Mouse (Mus musculus) CD4-positive, CD25-positive, alpha-beta regulatory T cell, adult 4 months (primary cell): Measurements from ENCODE around the gene Hilpda. TPM values are rescaled to one million over a fixed set of nuclear protein-coding genes. Genes with fewer than 3 reads are reported as not detected.

Source experiments
- ATAC-seq: one replicate; pipeline ENCODE4 v1.8.0; 2017
- polyA plus RNA-seq, 2 experiments: library from polyadenylated mRNA; unstranded; fragments of 100-300 nt; shearing (Covaris generic); gene quantifications; one replicate each; pipeline ENCODE4 v1.2.1; 2017

Gene Hilpda
- polyA plus RNA-seq, 2 experiments from 2014 or later, result 32.4 to 37.1 TPM

DNA sequence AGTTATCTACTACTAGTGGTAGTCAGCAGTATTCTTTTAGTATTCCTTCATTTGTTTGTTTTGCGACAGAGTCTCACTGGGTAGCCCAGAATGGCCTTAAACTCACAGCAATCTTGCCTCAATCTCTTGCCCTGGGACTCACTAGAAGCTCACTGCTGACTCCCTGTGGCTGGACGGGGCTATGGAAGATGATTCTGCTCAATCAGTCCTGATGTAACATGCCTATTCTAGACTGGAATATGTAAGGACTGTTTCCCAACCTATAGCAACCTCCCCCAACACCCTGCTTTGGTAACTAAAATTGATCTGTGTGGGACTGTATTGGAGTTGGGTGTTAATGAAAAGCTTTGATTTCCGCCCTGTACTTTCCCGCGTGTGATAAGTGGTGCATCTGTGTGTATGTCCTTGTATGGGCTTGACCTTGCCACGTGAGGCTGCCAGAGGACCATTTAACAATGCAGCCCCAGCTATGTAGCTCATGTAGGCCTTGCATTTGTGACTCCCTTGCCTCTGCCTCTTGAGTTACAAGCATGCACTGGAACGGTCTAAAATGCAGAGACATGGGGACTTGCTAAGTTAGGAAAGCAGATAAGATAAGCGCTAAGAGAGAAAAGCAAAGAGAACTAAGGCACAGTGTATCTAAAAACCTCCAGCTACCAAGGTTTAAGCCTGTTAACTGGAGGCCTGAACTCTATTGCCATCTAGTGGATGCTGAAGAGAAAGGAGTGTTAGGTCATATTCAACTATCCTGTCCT is 6.4 kb downstream of the Hilpda start:
- peak; percentile 94 for ATAC-seq

DNA sequence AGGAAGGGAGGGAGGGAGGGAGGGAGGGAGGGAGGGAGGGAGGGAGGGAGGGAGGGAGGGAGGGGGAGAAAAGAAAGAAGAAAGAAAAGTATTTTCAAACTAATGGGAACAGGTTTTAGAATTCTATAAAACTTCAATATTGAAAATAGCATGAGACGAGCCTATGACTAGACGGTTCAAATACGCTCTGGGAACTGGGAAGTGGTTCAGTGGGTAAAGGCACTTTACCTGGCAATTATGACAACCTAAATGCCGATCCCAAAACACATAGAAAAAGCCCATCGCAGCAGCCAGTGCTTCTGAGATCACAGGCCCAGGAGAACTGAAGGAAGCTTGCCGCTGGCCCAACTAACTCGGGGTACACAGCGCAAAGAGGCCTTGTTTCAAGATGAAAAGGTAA is 7.0 kb downstream of the Hilpda start, which contains the start of gene Fam71f2:
Gene Fam71f2 (plus strand): TSS at position 301 of the 400 bp plus-strand sequence.
- ATAC-seq, result no peak

GRCm38 (mm10) chr6:29280671-29281070 is 8.4 kb downstream of the Hilpda start:
- ATAC-seq, result no peak

GRCm38 (mm10) chr6:29286870-29287269 is 14.6 kb downstream of the Hilpda start:
- peak; percentile 57 for ATAC-seq

- no peak for ATAC-seq
Observed at GRCm38 (mm10) chr6:29287481-29287880, 15.2 kb downstream of the Hilpda start.

- ATAC-seq, result no peak
Observed at GRCm38 (mm10) chr6:29287944-29288343, 15.7 kb downstream of the Hilpda start.

- ATAC-seq, result no peak
Observed at GRCm38 (mm10) chr6:29288651-29289050, 16.4 kb downstream of the Hilpda start.

GRCm38 (mm10) chr6:29299112-29299511 is 26.8 kb downstream of the Hilpda start:
- no peak for ATAC-seq

DNA sequence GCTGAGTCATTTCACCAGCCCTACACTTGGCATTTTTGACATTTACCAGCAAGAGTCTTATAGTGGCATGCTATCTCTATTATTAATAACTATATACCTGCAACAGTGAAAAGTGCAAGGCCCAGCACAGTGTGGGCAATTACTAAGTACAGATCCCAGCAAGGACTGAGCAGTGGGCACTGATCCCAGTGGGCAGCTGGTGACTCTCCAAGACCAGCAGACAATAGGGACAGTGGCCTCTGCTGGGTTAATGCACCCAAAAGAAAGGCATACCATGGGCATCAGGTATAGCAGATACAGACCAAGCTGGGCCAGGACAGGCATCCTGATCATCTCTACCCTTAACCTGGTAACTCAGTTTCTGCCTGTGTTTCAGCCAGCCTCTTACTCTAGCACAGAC is 31.0 kb downstream of the Hilpda start:
- ATAC-seq, result no peak

- no peak for ATAC-seq
Observed at GRCm38 (mm10) chr6:29303726-29304125, 31.4 kb downstream of the Hilpda start.

GRCm38 (mm10) chr6:29305462-29305861 is 33.2 kb downstream of the Hilpda start:
- no peak for ATAC-seq

- ATAC-seq, result no peak
Observed at GRCm38 (mm10) chr6:29308846-29309605, 36.7 kb downstream of the Hilpda start.

- no peak for ATAC-seq
Observed at GRCm38 (mm10) chr6:29313690-29314202, 41.5 kb downstream of the Hilpda start.

GRCm38 (mm10) chr6:29317286-29317685 is 45.0 kb downstream of the Hilpda start:
- no peak for ATAC-seq

DNA sequence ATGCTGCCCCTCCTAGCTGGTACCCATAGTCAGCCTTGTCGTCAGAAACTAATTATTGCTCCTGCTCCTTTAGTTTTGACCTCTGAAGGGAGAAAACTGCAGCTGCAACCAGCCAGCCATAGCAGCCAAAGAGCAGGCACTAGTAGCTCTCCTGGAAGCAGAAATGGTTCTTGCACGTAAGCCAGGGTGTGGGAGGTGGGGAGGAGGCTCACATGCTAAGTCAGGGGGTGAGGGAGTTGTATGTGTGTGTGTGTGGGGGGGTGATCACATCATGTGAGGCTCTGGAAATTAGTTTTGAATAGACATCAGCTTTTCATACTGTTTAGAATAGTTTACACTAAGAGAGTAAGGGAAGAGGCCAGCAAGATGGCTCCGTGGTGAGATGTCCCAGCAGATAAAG is 45.7 kb downstream of the Hilpda start:
- ATAC-seq, result no peak

- ATAC-seq, result no peak
Observed at GRCm38 (mm10) chr6:29318879-29319278, 46.6 kb downstream of the Hilpda start, which contains the start of gene Fam71f1. Fam71f1 (plus strand) TSS chr6:29319140.

DNA sequence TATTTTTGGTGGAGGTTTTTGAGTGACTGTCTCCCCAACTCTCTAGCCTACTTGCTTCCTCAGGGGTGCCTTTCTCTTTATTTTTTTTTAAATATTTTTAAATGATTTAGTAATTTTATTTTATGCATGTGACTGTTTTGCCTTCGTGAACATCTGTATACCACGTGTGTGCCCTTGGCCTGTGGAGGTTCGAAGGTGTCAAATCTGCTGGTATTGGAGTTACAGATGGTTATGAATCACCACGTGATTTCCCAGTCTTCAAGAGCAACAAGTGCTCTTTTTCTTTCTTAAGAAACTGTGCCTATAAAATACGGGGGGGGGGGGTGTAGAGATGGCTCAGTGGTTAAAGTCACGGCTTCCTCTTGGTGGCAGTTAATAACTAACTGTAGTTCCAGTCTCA is 49.3 kb downstream of the Hilpda start:
- no peak for ATAC-seq

- ATAC-seq, result no peak
Observed at GRCm38 (mm10) chr6:29322147-29322546, 49.9 kb downstream of the Hilpda start.

GRCm38 (mm10) chr6:29322735-29323134 is 50.4 kb downstream of the Hilpda start:
- ATAC-seq, result no peak
